Mouse (Mus musculus) heart, embryonic 13.5 days (tissue): ENCODE data around the gene Srpr. TPM values are rescaled to one million over a fixed set of nuclear protein-coding genes. Genes with fewer than 3 reads are reported as not detected.

ENCODE experiments used
- ATAC-seq: fragments of 200-750 bp; cut with Nextera tagmentation; 2 replicates; pipeline ENCODE4 v1.8.0; 2017; ENCODE audit warnings: moderate TSS enrichment; ENCODE audit not compliant: insufficient number of reproducible peaks, low FRiP score, low TSS enrichment; ENCODE audit errors: extremely low read depth
- H3K27ac ChIP-seq: fragments of 300-500 bp; sonication (generic); replicated peaks from 2 replicates; pipeline ENCODE4 v1.5.1; 2015; ENCODE audit warnings: moderate library complexity, mild to moderate bottlenecking, inconsistent platforms
- H3K27me3 ChIP-seq: fragments of 300-500 bp; sonication (generic); replicated peaks from 2 replicates; pipeline ENCODE4 v1.6.1; 2015; ENCODE audit warnings: mild to moderate bottlenecking, inconsistent platforms
- H3K36me3 ChIP-seq: fragments of 300-500 bp; sonication (generic); 2 replicates; pipeline ENCODE4 v1.6.1; 2015; ENCODE audit warnings: mild to moderate bottlenecking, inconsistent platforms
- H3K4me1 ChIP-seq: fragments of 300-500 bp; sonication (generic); 2 replicates; pipeline ENCODE4 v1.6.1; 2015; ENCODE audit warnings: inconsistent platforms
- H3K4me2 ChIP-seq: fragments of 300-500 bp; sonication (generic); 2 replicates; pipeline ENCODE4 v1.6.1; 2015; ENCODE audit warnings: inconsistent platforms, mild to moderate bottlenecking, moderate library complexity
- H3K4me3 ChIP-seq: fragments of 300-500 bp; sonication (generic); 2 replicates; pipeline ENCODE4 v1.5.1; 2015; ENCODE audit warnings: moderate library complexity, mild to moderate bottlenecking, inconsistent platforms
- H3K9ac ChIP-seq: fragments of 300-500 bp; sonication (generic); 2 replicates; pipeline ENCODE4 v1.6.1; 2015; ENCODE audit warnings: inconsistent platforms, mild to moderate bottlenecking, moderate library complexity
- H3K9me3 ChIP-seq: fragments of 300-500 bp; sonication (generic); 2 replicates; pipeline ENCODE4 v1.6.1; 2016; ENCODE audit warnings: inconsistent platforms
- WGBS: fragments of 180-500 bp; shearing (Covaris S2); methylation state at CpG from one replicate; pipeline ENCODE4 v1.1.7; 2015; ENCODE audit warnings: mixed read lengths; 5-methylcytosine and 5-hydroxymethylcytosine counted together
- polyA plus RNA-seq: library from polyadenylated mRNA; unstranded; fragments of >200 nt; fragmentation: Nextera tagmentation; extraction: Ambion mirVana; gene quantifications from 2 replicates; pipeline ENCODE4 v1.2.1, GENCODE M21; 2015

Gene Srpr
- polyA plus RNA-seq, 1 experiment from 2014 or later = 88.8 TPM

DNA sequence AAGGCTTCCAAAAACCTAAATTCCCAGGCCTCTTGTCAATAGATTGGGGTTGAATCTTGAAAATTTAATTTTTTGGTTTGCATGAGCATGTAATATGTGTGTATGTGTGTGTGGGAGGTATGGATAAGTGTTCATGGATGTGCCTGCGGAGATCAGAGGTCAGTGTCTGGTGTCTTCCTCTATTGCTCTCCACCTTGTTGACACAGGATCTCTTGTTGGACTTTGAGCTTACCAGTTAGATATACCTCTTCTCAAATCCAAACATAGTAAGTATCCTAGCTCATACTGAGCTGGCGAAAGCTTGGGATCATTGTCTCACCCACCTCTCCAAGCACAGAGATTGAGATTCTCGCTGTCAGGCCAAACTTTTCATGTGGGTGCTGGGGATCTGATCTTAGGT is 90.4 kb downstream of the Srpr start:
- no peak overlapping the region for H3K4me3 ChIP-seq
- no peaks in the 10 kb centered on the region for H3K36me3 ChIP-seq
- peaks cover 16% of the 10 kb centered on the region for H3K4me1 ChIP-seq
- H3K27me3 ChIP-seq = no peaks in the 10 kb centered on the region
- no peak overlapping the region for H3K9ac ChIP-seq
- no peak for ATAC-seq
- 83% methylated on average over 3 of the region's 3 CpGs for WGBS
- H3K4me2 ChIP-seq = no peak overlapping the region
- H3K27ac ChIP-seq = no peak overlapping the region
- H3K9me3 ChIP-seq = no peaks in the 10 kb centered on the region

DNA sequence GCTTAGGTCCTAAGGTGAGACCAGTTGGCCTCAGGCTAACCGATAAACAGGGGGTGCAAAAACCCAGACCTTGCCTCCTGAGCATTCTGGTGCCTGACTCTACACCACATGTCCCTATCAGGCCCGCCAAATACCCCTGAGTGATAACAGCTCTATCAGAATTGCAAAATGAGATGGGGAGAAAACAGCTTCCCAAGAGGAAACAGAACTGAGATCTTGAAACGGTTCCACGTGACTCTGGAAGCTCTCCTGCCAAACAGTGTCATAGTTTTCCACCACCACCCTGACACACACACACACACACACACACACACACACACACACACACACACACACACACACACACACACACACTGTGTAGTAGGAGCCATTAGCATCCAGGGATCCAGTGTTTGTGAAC is 90.9 kb downstream of the Srpr start:
- H3K27ac ChIP-seq = no peak overlapping the region
- 21% methylated on average over 4 of the region's 4 CpGs for WGBS

DNA sequence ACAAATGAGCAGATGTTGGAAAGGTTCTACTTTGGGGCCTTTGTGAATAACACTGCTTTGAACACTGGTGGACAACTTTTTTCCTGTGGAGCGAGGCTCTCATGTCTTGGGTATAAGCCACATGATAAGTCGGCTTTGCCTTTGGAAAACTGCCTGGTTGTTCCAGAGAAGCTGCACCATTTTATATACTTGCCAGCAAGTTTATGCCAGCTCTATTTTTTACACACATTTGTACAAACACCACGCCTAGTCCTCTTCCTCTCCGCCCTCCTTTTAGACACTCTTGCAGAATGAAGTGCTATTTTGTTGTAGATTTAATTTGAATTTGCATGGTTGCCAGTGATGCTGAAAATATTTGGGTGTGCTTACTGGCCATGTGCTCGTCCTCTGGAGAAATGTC is 93.5 kb downstream of the Srpr start:
- Histone ChIP-seq H3K9ac (no peak overlapping the region), H3K4me3 (no peak overlapping the region)

More for the DNA sequence above, 90.9 kb downstream of the Srpr start:
- no peaks in the 10 kb centered on the region for H3K27me3 ChIP-seq
- H3K36me3 ChIP-seq = no peaks in the 10 kb centered on the region
- H3K4me2 ChIP-seq = no peak overlapping the region
- no peak overlapping the region for H3K4me3 ChIP-seq
- H3K9ac ChIP-seq = no peak overlapping the region
- H3K9me3 ChIP-seq = no peaks in the 10 kb centered on the region
- H3K4me1 ChIP-seq = peaks cover 16% of the 10 kb centered on the region
- ATAC-seq = no peak

More for the DNA sequence above, 93.5 kb downstream of the Srpr start:
- no peaks in the 10 kb centered on the region for H3K36me3 ChIP-seq
- no peak for ATAC-seq
- no peaks in the 10 kb centered on the region for H3K27me3 ChIP-seq
- H3K4me1 ChIP-seq = 0 out of 2 replicates have a peak, but pooled peaks cover 8% of the 10 kb centered on the region
- H3K27ac ChIP-seq = no peak overlapping the region
- WGBS = 73% methylated on average over 5 of the region's 5 CpGs
- no peak overlapping the region for H3K4me2 ChIP-seq
- H3K9me3 ChIP-seq = 0 out of 2 replicates have a peak, but pooled peaks cover 7% of the 10 kb centered on the region

Other genes with a start within 250 kb of the Srpr start
- gene St3gal4, start 80.9 kb upstream of the Srpr start, polyA plus RNA-seq = 15.4 and 20.9 TPM in 2 replicates
- 60.0 and 69.6 TPM in 2 replicates for gene Dcps, start 24.1 kb upstream of the Srpr start, polyA plus RNA-seq
- 8.1 and 9.5 TPM in 2 replicates for gene Tirap, start 116 bp downstream of the Srpr start, polyA plus RNA-seq
- 59.1 and 63.7 TPM in 2 replicates for gene Foxred1, start 10.9 kb downstream of the Srpr start, polyA plus RNA-seq
- 26.9 and 28.1 TPM in 2 replicates for gene Fam118b, start 67.6 kb downstream of the Srpr start, polyA plus RNA-seq
- gene Rpusd4, start 67.7 kb downstream of the Srpr start, polyA plus RNA-seq = 19.4 and 22.1 TPM in 2 replicates
- 5.0 and 5.4 TPM in 2 replicates for gene Cdon, start 221.0 kb downstream of the Srpr start, polyA plus RNA-seq